Mouse (Mus musculus) thymus, postnatal 14 days (tissue): ENCODE results near the gene Trub2.
"Not testable (repeated sequence)": the region's sequence is repeated elsewhere in the genome, so short reads cannot be mapped to it uniquely, and the experiment has no call there.

Experiments
- DNase-seq: peaks from one replicate; pipeline ENCODE4 v3.0.0; 2021

The Trub2 gene

DNA sequence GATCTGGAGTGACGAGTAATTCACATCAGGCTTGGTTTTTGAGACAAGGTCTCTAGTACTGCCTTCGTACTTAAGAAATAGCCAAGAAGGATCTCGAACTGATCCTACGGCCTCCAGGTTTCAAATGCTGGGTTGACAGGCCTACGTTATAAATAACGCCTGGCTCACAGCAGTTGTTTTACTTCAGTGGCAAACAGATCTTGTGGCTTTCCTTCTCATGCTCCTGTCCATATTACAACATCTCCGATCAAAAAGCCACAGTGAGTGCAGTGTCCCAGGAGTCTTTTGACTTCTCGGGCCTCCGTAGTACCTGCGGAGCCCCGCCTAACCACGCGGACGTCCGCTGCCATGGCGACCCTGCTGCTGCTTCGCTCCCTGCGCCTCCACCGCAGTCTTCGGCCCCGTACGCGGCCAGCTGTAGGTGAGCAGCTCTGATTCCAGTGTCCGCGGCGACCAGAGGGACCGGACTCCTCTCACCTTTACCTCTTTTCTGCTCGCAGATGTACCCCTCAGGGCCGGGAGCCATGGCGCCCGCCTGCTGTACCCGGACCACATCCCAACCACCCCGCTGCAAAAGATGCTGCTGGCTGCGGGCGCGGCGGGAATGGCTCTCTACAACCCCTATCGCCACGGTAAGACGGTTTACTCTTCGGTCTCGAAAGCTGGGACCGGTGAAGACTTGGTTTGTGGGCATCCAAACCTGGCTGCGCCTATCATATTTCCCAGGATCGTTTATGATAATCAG, at the start of gene Trub2:
Gene Trub2, minus strand, starts transcription at position 566 of the 745 bp plus-strand sequence.
- DNase-seq, result peak; percentile 88

DNA sequence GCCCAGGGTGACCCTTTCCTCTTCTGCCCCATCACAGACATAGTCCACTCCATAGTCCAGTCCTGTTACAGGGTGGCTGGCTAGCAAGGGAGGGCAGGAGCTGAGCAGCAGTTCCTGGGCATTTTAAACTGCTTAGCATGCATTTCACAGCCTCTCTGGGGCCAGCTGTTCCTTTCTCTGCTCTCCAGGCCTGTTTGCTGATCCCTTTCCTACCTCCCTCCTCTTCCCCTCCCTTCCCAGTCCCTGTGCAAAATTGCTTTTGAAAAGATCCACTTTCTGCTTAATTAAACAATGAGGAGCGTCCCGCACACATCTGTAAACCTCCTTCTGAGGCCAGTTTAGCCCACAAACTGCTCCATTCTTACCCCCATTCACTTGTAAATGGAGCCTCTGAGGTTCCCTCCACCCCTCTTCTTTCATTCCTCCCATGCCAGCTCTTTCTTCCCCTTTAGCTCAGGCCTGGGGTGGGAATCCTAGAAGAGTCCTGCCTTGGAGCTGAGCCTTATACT, 47.1 kb upstream of the Trub2 start:
- DNase-seq, result no peak

DNA sequence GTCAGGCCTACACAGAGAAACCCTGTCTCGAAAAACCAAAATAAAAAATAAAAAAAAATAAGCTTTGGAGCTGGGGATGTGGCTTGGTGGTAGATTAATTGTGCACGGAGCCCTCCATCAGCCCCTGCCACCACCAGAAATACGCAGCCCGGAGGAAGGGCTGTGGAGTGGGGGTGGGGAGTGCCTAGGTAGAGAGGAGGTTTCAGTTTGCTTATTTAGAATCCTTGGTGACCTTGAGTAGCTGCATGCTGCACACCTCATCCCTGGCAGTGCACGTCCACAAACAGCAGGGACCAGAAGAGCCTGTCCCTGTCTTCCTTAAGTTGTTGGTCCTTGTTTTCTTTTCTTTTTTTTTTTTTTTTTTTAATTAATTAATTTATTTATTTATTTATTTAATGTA, 45.5 kb upstream of the Trub2 start:
- no peak for DNase-seq

DNA sequence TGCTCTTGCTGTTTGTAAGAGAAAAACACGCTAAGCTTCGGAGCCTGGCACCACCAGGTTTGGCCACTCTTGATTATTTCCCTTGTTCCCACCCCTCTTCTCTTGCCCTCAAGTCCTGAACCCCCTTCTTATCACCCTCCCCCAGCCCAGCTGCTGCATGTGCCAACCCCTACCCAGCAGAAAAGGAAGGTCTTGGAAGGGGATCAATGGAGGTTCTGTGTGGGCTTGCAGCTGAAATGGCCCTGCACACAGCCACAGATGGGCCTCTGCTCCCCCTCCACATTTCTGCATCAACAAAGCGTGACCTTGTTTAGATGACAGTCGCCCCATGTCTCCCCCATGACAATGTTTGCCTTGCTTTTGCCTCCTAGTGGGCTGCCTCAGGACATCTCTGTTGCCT, 42.8 kb upstream of the Trub2 start:
- no peak for DNase-seq

DNA sequence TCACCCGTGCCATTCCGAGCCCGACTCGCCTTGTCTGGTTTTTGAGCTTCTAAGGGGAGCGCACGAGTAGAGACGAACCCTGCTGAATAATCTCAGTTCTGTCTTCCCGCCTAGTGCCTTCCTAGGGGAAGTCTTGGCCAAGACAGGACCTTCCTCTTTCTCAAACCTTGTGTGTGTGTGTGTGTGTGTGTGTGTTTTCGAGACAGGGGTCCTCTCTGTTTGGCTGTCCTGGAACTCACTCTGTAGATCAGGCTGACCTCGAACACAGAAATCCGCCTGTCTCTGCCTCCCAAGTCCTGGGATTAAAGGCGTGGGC, 39.4 kb upstream of the Trub2 start:
- no peak for DNase-seq

DNA sequence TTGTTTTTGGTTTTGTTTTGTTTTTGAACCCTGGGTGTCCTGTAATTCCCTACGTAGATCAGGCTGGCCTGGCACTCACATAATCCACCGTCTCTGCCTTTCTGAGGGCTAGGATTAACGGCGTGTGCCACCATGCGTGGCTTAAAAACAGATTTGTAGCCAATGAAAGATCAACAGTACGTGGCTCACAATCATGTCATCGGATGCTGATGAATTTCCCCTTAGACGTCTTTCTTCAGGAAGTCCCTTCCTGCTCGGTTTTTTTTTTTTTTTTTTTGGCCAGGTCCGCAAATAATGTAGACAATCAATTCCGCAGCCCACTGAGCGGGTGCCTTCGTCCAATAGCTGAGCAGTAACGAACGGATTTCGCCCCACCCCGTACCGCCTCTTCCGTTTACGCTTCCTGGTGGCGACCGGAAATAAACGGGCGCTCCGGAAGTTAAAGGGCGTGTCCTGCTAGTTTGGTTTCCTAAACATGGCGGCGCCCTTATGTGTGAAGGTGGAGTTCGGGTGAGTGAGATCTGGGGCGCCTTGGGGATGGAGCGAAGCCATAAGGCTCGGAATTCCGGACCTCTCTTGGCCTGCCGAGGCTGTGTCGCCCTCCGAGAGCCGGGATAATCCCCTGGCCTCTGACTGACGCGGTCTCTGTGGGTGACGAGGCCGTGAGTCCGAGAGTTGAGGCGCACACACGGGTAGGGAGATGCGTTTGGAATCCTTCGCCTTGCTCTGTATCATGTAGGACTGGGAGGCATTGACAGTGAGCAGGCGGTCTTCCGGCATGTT, 38.8 kb upstream of the Trub2 start:
- peak; percentile 94 for DNase-seq

DNA sequence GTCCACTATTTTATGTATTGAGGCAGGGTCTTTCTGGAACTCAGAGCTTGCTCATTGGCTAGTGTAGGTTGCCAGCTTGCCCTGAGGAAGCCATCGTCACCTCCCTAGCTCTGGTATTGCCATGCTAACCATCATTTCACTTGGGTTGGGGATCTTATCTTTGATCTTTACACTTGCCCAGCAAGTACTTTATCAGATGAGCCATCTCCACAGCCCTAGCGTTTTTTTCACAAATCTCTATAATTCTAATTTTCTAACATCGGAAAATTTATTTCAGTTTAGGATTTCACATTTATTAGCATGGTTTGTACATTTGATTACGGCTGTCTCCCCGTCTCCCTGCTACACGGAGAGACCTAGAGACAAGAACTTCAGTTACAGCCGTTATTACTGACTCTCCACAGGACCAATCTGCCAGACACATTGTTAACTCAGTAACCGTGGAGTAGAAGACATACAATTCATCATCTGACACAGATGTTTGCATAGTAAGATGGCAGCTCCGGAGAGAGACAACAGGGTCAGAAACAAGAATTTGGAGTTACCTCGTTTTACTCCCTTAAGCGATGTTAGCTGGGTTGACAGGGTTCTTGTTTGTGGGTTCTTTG, 38.1 kb upstream of the Trub2 start:
- DNase-seq, result no peak

DNA sequence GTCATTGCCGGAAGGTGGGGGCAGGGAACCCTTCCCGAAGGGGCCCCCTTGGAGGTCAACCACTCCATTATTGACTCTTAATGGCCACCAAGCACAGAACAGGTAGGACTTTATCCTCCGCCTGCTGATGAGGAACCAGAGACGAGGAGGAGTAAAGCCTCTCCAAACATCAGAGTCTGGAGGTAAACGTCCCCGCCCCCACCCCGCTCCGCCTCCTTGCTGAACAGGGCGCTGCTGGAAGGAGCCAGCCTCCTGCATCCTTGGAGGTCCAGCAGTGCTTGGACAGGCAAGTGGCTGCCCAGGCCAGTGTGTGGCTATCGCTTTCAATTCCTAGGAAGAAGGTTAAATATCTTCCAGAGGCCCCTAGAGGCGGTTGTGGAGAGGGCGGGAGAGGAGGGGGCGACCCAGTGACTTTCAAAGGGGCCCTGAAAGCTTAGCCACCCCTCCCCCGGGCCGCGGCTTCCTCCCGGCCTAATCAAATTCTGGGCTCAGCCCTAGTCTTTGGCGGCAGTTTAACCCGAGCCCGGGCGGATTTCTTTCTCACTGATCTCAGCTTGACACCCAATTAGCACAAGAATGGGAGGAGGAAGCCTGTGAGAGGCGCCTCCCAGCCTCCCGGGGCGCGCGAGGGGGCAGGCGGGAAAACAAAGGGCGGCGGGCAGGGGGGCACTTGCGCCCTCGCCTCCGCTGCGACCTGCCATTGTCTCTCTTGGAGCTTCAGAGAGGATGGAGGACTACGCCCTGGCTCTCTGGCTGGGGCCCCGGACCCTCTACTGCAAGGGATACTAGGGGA, 31.9 kb upstream of the Trub2 start, which contains the start of gene Urm1:
Gene Urm1, plus strand, starts transcription at position 51 of the 793 bp plus-strand sequence.
- peak; percentile 74 for DNase-seq

DNA sequence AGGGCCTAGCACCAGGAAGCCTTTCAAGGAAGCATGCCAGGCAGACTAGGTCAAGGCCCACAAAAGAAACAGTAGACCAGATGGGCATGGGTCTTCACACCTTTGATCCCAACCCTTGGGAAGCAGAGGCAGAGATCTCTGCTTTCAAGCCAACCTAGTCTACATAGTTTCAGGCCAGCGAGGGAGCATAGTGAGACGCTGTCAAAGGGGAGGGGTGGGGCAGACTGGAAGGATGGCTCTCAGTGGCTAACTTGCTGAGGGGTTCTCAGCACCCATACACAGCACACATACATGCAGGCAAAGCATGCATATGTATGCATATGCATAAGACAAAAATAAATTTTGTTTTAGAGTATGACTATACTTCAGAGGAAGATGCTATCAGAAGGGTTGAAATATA, 31.1 kb upstream of the Trub2 start:
- no peak for DNase-seq

DNA sequence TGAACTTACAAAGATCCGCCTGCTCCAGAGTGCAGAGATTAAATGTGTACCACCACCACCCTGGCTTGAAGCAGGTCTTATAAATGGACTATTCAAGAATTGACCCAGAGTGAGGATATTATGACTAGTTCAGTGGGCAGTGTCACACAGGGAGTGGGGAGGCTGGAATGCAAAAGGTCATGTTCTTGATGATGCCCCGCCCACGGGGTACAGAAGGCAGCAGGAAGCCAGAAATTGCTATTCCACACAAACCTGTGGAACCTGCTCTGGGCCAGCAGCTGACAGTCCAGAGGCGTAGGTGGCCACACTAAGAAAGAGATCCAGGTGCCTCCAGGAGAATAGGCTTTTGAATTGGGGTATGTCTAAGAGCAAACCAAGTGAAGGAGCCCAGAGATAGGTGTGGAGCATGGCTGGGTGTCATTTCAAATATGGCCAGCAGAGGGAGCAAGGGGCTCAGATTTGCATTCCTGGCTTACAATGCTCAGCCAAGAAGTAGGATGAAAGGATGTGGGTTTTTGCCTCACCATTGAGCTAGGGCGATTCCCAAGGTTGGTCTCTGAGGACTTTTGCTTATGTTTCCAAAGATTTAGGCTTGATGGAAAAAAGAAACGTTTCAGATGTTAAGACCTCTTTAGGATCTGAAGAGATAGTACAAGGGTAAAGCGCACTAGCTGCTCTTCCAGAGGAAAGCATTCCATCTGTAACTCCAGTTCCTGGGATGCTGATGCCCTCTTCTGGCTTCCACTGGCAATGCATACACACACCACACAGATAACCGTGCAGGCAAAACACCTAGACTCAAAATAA, 29.3 kb upstream of the Trub2 start:
- peak; percentile 83 for DNase-seq

DNA sequence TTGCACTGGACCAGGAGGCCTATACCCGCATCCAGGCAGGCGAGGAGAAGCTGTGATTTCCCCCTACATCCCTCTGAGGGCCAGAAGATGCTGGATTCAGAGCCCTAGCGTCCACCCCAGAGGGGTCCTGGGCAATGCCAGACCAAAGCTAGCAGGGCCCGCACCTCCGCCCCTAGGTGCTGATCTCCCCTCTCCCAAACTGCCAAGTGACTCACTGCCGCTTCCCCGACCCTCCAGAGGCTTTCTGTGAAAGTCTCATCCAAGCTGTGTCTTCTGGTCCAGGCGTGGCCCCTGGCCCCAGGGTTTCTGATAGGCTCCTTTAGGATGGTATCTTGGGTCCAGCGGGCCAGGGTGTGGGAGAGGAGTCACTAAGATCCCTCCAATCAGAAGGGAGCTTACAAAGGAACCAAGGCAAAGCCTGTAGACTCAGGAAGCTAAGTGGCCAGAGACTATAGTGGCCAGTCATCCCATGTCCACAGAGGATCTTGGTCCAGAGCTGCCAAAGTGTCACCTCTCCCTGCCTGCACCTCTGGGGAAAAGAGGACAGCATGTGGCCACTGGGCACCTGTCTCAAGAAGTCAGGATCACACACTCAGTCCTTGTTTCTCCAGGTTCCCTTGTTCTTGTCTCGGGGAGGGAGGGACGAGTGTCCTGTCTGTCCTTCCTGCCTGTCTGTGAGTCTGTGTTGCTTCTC, 27.5 kb upstream of the Trub2 start:
- no peak for DNase-seq

DNA sequence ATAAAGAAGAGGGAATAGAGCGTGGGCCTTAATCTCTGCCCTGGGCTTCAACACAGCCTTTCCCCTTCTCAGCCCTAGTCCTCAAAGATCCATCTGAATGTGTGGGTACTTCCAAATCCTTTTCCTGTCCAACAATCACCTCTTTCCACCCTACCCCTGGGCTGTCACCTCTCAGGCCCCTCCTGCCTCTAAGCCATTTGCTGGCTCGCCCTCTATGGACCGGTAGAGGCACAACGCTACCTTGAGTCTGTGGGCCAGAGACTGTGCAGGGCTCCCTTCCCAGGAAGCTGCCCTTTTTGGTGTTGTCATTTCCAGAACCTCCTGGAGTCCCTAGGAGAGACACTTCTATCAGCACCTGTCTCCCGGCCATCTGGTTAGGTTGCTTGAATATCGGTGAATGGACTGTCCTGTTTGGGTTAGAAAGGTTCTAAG, 15.1 kb upstream of the Trub2 start:
- DNase-seq, result peak; percentile 51

DNA sequence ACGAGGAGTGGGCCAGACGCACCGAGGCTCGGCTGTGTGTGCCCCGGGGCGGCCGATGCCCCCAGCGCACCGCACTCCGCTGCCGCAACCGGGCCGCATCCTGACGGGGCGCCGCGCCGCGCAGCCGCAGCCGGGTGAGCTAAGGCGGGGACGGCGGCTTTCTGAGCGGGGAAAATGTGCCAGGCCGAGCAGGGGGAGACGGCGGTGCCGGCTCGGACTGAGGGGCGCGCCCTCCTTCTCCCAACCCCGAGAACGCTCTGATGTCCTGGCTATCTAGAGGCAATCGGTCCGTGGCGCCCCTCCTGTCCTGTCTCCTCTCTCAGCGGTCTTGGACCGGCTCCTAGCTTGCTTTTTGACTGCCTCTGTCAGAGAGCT, 14.5 kb upstream of the Trub2 start:
- DNase-seq, result no peak

DNA sequence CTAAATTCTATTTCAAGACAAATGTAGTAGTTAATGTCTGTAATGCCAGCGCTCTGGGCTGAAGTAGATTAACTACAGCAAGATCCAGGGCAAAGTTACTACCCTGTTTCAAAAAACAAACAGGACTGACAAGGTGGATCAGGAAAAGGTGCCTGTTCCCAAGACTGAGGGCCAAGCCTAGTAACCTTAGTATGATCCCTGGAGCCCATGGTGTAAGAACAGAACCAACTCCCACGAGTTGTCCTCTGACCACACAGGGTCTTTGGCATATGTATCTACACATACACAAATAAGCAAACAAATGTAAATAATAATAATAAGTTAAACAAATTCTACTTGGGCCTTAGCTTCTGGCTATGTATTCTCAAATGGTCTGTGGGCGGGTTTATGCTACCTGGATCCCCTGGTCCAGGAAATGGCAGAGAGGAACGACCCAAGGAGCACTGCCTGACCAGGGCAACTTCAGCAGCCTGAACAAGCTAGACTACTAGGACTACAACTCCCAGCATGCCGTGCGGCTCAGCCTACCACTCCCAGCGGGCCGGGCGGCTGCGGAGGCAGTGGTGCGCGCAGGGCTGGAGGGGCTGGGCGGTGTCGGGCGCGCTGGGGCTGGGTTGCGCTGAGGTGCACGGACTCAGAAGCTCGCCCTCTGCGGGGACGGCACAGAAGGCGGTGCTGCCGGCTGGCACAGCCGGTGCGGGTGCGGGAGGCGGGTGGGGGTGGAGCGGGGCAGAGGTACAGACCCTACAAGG, 13.9 kb upstream of the Trub2 start, which contains the start of gene Slc27a4:
Gene Slc27a4, plus strand, starts transcription at position 560 of the 752 bp plus-strand sequence.
- peak; percentile 98 for DNase-seq

DNA sequence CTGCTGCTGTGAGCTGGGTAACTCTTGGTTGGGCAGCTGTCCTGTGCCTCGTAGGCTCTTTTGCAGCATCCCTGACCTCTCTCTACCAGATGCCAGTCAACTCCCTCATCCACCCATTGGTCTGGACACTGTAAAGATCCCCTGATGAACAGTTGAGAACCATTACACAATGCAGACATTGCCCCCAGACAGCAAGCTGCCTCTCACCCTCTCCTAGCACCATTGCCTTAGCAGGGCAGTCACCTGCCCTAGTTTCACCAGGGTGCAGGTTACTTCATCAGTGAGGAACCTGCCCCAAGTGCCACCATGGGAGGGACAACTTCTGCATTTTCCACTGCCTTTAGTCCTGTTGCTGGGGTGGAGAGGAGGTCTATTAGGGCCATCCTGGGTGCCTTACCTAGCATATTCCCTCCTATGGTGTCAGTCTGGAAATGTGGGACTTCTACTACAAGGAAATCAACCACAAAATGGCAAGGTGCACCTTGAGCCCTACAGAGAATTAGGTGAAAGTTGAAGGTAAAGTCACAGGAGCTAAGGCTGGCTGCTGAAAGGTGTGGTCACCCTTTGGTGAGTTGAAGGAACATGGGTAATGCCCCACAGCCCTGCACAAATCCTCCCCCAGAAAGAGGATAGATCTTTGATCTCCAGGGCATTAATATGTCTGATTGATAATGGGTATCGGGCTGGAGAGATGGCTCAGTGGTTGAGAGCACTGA, 4.6 kb upstream of the Trub2 start:
- DNase-seq, result no peak

DNA sequence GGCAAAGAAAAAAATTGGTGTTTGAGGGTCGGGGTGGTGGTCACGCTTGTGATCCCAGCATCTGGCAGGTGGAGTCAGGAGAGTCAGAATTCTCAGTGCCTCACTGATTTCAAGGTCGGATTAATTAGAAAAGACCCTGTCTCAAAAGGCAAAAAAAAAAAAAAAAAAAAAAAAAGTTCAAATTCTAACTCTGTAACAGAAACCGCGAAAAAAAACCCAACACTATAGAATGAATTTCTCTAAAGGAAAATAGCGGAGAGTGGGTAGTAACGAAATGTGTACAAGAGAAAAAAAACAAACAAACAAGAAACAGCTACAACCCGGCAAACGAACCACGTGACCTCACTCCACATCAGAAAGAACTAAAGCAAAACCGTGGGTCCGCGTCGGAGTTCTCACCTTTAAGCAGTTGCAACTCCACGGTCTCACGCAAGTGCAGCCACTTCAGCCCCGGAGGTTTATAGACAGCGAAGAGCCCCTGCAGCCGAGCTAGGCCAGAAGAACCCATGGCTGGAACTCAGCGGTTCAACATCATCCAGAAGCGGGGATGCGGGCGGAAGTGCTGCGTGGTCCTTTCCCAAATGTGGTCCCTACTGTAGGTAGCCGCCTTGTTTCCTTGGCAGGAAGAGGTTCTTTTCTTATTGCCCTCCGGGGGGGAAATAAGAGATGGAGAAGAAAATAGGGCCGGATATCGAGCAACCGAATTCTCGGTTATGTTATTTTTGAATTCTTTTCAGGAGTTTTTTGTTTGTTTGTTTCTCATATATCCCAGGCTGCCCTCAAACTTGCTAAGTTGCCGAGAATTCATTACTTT, 991 bp downstream of the Trub2 start, which contains the start of gene Coq4:
Gene Coq4, plus strand, starts transcription at position 390 of the 814 bp plus-strand sequence.
- peak; percentile 93 for DNase-seq

DNA sequence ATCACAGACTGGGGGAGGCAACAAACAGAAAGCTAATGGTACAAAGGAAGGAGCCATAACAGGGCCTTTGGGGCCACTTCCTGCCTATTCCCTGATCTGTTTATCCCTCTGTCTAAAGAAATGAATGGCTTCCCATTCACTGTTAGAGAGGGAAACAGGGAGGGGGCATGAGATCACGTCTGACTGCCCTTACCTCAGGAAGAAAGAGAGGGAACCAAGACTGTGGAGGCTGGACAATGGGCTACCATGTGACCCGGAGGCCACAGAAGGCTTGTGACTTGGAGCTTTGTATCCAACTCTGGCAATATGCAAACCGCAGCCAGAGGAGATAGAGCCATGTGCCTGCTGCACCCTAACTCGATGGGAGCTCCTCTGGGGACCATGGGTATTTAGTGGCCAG, 4.0 kb downstream of the Trub2 start:
- no peak for DNase-seq

DNA sequence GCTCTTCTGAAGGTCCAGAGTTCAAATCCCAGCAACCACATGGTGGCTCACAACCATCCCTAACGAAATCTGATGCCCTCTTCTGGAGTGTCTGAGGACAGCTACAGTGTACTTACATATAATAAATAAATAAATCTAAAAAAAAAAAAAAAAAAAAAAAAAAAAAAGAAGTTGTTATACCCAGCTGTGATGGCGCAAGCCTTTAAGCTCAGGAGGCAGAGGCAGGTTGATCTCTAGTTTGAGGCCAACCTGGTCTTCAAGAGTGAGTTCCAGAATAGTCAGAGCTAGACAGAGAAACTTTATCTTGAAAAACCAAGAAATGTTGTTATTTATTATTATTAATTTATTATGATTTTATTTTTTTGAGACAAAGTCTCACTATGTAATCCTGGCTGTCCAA, 7.0 kb downstream of the Trub2 start:
- DNase-seq, result not testable (repeated sequence)

DNA sequence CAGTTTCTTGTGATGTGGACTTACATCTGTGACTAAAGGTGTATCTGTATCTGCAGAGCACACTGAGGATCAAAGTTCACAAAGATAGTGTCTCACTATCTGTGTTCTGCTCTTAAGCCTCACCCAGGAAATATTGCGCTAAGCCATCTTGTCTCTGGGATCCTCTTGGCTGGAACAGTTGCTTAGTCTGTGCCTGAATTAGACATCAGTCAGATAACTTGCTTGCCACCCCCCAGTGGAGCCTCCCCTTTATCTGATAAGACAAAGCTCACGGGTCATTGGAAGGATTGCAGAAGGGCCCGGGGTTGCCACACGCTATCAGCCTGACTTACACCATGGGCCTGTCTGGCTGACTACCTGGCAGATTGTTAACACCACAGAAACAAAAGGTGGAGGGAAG, 15.0 kb downstream of the Trub2 start:
- DNase-seq, result no peak
